Mouse (Mus musculus): Measurements from ENCODE around the gene Itfg2. TPM values are rescaled to one million over a fixed set of nuclear protein-coding genes. Genes with fewer than 3 reads are reported as not detected.
"Not testable (repeated sequence)": the region's sequence is repeated elsewhere in the genome, so short reads cannot be mapped to it uniquely, and the experiment has no call there.

The Itfg2 gene
- polyA plus RNA-seq, 1 experiment from 2014 or later: 41.5 TPM

- Histone ChIP-seq H3K27ac (0 out of 2 replicates have a peak within 1 kb of the TSS, but pooled peaks have one; percentile 22), H3K4me3 (no peak within 1 kb of the TSS), H3K9me3 (no peaks in the 10 kb centered on the region), H3K4me1 (peaks cover 11% of the 10 kb centered on the region), H3K27me3 (ENCODE audit: poor library complexity, severe bottlenecking) (no peaks in the 10 kb centered on the region), H3K36me3 (replicated peaks) (no peaks in the 10 kb centered on the region)
- WGBS: 85% methylated on average over 3 of the region's 3 CpGs
- DNase-seq (ENCODE audit: extremely low spot score, low spot score): no peak
Observed at GRCm38 (mm10) chr6:128398996-128399395, 25.7 kb downstream of the Itfg2 start, which contains the start of gene Nrip2. Nrip2 (plus strand) TSS chr6:128399296.

DNA sequence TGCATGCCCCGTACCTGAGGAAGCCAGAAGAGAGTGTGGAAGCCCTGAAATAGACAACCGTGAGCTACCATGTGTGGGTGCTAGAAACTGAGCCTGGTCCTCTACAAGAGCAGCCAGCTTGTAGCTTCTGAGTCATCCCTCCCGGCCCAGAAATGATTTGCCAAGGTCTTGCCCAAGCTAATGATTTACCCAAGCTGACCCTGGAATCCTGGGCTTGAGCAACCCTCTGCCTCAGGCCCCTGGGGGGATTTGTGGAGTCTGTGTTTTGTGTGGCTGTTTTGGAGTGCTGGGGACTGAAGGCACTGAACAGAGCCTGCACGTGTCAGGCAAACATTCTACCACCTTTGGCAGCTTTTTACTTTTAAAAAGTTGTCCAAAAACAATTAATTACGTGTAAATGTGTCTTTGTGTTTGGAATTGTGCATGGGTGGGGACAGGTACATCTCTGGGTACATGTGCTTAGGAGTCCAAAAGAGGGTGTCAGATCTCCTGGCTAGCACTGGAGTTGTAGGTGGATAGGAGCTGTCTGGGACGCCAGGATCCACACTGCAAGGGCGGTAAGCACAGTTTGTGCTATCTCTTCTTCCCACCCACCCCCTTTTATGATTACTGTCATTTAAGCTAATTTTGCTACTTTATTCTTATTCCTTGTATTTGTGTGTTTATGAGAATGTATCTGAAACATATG lies 27.0 kb downstream of the Itfg2 start:
- H3K9me3 ChIP-seq: no peaks in the 10 kb centered on the region
- DNase-seq (ENCODE audit: extremely low spot score, low spot score): no peak
- 80% methylated on average over 7 of the region's 7 CpGs for WGBS

GRCm38 (mm10) chr6:128390683-128391082 lies 34.0 kb downstream of the Itfg2 start:
- no peak overlapping the region for H3K27ac ChIP-seq
- 65% methylated on average over 1 of the region's 1 CpGs for WGBS
- no peak for DNase-seq (ENCODE audit: extremely low spot score, low spot score)
- H3K4me1 ChIP-seq: peaks cover 6% of the 10 kb centered on the region
- no peak overlapping the region for H3K4me3 ChIP-seq
- H3K36me3 ChIP-seq (replicated peaks): no peaks in the 10 kb centered on the region
- H3K9me3 ChIP-seq: no peaks in the 10 kb centered on the region
- H3K27me3 ChIP-seq (ENCODE audit: poor library complexity, severe bottlenecking): no peaks in the 10 kb centered on the region

More for the DNA sequence above, 27.0 kb downstream of the Itfg2 start:
- Histone ChIP-seq H3K36me3 (replicated peaks) (no peaks in the 10 kb centered on the region), H3K4me1 (peaks cover 11% of the 10 kb centered on the region), H3K27ac (no peak overlapping the region), H3K27me3 (ENCODE audit: poor library complexity, severe bottlenecking) (no peaks in the 10 kb centered on the region), H3K4me3 (no peak overlapping the region)

DNA sequence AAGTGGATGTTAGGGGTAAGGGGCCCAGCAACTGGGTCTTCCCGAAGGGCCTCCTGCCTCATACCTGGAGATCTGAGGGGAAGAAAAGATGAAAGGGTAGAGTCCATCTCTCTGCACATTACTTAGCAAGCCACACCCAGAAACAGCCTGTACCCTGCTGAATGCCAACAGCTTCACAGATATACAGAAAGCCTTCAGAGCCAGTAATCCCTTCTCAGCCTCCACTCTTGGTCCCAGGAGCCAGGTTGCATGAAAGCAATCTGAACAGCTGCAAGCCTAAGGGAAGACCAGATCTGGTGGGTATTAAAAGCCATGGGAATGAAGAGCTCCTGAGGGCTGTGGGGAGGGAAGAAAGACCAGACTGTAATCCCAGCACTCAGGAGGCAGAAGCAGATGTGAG lies 35.5 kb downstream of the Itfg2 start:
- DNase-seq (ENCODE audit: extremely low spot score, low spot score): no peak
- WGBS: 86% methylated on average over 1 of the region's 1 CpGs
- no peak overlapping the region for H3K27ac ChIP-seq
- H3K36me3 ChIP-seq (replicated peaks): no peaks in the 10 kb centered on the region
- H3K27me3 ChIP-seq (ENCODE audit: poor library complexity, severe bottlenecking): no peaks in the 10 kb centered on the region
- no peaks in the 10 kb centered on the region for H3K9me3 ChIP-seq
- H3K4me3 ChIP-seq: no peak overlapping the region
- peaks cover 6% of the 10 kb centered on the region for H3K4me1 ChIP-seq

DNA sequence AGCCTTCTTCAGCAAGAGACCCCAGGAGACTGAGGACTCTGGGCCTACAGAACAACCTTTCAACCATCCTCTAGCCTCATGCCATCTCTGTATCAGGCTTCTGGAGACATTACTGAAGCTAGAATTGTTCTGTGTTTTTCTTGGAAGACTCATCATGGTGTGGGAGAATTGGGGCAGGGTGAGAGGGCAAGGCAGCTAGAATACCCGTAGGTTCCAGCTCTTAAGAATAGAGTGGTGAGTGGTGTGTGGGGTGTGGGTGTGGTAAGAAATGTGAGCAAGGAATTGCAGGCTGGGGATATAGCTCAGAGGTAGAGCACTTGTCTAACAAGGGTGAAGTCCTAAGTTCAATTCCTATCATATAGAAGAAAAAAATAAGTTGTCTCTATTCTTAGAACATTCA lies 39.7 kb downstream of the Itfg2 start:
- no peaks in the 10 kb centered on the region for H3K36me3 ChIP-seq (replicated peaks)
- WGBS: 91% methylated on average over 1 of the region's 1 CpGs
- H3K9me3 ChIP-seq: no peaks in the 10 kb centered on the region
- no peak overlapping the region for H3K4me3 ChIP-seq
- no peak overlapping the region for H3K27ac ChIP-seq
- H3K27me3 ChIP-seq (ENCODE audit: poor library complexity, severe bottlenecking): no peaks in the 10 kb centered on the region
- peaks cover 6% of the 10 kb centered on the region for H3K4me1 ChIP-seq
- DNase-seq (ENCODE audit: extremely low spot score, low spot score): no peak

DNA sequence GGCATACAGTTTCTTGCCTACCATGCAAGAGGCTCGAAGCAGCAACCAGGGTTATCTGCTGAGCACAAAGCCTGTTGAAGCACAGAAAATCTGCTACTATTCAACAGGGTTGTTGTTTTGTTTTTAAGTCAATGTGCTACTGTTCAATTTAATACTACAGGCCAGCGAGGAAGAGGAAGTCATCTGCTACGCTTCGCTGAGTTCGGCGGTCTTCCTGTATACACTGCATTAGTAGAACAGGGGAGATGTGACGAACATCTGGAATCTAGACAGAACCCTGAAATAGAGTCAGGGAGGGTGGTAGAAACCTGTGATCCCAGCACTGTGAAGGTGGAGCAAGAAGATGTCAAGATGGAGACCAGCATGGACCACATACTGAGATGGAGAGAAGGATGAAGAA lies 41.0 kb downstream of the Itfg2 start:
- Histone ChIP-seq H3K27ac (no peak overlapping the region), H3K4me3 (no peak overlapping the region), H3K27me3 (ENCODE audit: poor library complexity, severe bottlenecking) (no peaks in the 10 kb centered on the region), H3K4me1 (peaks cover 6% of the 10 kb centered on the region), H3K9me3 (no peaks in the 10 kb centered on the region), H3K36me3 (replicated peaks) (no peaks in the 10 kb centered on the region)
- no peak for DNase-seq (ENCODE audit: extremely low spot score, low spot score)
- 82% methylated on average over 7 of the region's 7 CpGs for WGBS

DNA sequence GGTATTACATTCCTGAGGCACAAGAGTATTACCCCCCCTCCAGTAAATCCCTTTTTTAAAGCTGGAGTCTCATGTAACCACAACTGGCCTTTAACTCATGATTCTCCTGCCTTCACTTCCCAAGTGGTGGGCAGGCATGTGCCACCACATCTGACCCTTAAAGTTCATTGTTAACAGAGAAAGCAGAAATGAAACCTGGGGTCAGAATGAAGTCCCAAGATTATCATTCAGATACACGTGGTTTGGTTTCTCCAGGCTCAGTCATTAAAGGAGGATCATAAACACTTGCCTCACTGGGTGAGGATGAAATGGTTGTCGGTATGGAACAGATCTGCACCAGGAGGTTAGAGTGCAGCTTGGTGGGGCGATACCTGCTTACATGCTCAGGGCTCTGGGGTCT lies 43.5 kb downstream of the Itfg2 start:
- no peak overlapping the region for H3K4me3 ChIP-seq
- WGBS: 84% methylated on average over 3 of the region's 3 CpGs

GRCm38 (mm10) chr6:128380594-128381167 lies 44.0 kb downstream of the Itfg2 start:
- not testable (repeated sequence) for H3K27me3 ChIP-seq (ENCODE audit: poor library complexity, severe bottlenecking); H3K9me3 ChIP-seq; DNase-seq (ENCODE audit: extremely low spot score, low spot score); H3K27ac ChIP-seq; H3K4me3 ChIP-seq; H3K4me1 ChIP-seq
- H3K36me3 ChIP-seq (replicated peaks): peaks cover 20% of the 10 kb centered on the region
- WGBS: 76% methylated on average over 1 of the region's 1 CpGs

More for the DNA sequence above, 43.5 kb downstream of the Itfg2 start:
- peaks cover 14% of the 10 kb centered on the region for H3K36me3 ChIP-seq (replicated peaks)
- no peak overlapping the region for H3K27ac ChIP-seq
- no peaks in the 10 kb centered on the region for H3K27me3 ChIP-seq (ENCODE audit: poor library complexity, severe bottlenecking)
- no peaks in the 10 kb centered on the region for H3K4me1 ChIP-seq
- H3K9me3 ChIP-seq: no peaks in the 10 kb centered on the region
- DNase-seq (ENCODE audit: extremely low spot score, low spot score): no peak

DNA sequence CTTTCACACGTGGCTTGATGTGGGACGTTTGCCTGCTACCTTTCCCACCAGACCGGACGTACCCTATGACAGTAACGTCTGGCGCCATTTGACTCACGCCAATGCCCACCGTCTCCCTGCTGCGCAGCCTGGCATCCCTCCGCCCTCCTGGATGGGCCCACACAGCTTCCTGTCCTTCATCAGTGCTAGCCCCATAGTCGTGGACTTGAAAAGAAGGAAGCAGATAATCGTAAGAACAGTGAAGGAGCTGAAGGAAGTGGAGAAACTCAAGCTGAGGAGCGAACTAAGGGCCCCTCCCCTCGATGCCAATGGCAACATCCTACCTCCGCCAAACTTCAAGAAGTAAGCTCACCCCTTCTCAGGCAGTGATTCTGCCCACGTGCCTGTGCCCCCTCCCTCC lies 45.1 kb downstream of the Itfg2 start:
- no peaks in the 10 kb centered on the region for H3K9me3 ChIP-seq
- peaks cover 29% of the 10 kb centered on the region for H3K36me3 ChIP-seq (replicated peaks)
- no peak for DNase-seq (ENCODE audit: extremely low spot score, low spot score)
- no peaks in the 10 kb centered on the region for H3K27me3 ChIP-seq (ENCODE audit: poor library complexity, severe bottlenecking)
- H3K4me1 ChIP-seq: peaks cover 12% of the 10 kb centered on the region
- H3K4me3 ChIP-seq: no peak overlapping the region
- WGBS: 87% methylated on average over 16 of the region's 16 CpGs
- H3K27ac ChIP-seq: no peak overlapping the region

DNA sequence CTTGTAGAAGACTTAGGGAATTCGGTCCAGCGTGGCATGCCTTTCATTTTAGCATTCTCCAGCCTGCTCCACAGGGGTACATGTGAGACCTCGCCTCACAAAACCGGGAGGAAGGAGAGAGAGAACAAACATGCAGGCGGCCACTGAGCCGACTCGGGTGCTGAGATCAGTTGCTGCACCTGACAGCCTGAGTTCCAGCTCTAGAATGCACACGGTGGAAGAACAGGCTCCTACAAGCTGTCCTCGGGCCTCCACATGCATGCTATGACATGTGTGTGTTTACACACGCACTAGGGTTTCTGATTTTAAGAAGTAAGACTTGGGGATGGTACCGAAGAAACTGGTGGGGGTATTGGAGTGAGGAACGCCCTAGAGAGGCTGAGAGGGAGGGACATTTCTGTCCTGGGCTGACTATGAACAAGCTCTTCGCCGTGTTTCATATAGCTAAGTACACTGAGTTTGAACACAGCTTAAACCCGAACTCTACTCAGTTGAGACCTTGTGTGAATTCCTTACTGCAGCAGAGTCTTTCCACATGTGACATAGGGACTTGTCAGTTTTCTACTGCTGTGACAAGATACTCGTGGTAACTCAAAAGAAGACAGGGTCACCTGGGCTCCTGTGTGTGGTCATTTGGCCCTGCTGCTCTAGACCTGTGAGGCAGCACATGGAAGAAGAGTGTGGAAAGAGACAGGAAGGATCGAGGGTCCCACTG lies 48.2 kb downstream of the Itfg2 start:
- 93% methylated on average over 17 of the region's 17 CpGs for WGBS
- H3K36me3 ChIP-seq (replicated peaks): peaks cover 60% of the 10 kb centered on the region
- no peak overlapping the region for H3K27ac ChIP-seq
- peaks cover 29% of the 10 kb centered on the region for H3K4me1 ChIP-seq
- H3K4me3 ChIP-seq: no peak overlapping the region
- H3K27me3 ChIP-seq (ENCODE audit: poor library complexity, severe bottlenecking): no peaks in the 10 kb centered on the region
- H3K9me3 ChIP-seq: no peaks in the 10 kb centered on the region
- DNase-seq (ENCODE audit: extremely low spot score, low spot score): no peak

GRCm38 (mm10) chr6:128375192-128375591 lies 49.5 kb downstream of the Itfg2 start, which contains the start of the genes Tex52 and Gm44596:
Tex52 (plus strand) TSS chr6:128375456.
Gm44596 (plus strand) TSS chr6:128375503.
- H3K36me3 ChIP-seq (replicated peaks): peaks cover 73% of the 10 kb centered on the region
- peaks cover 29% of the 10 kb centered on the region for H3K4me1 ChIP-seq
- H3K27me3 ChIP-seq (ENCODE audit: poor library complexity, severe bottlenecking): no peaks in the 10 kb centered on the region
- H3K4me3 ChIP-seq: no peak within 1 kb of the TSS
- H3K27ac ChIP-seq: peak within 1 kb of the TSS; percentile 6; the same call in 1 of the 2 replicates
- peak; percentile 52 for DNase-seq (ENCODE audit: extremely low spot score, low spot score)
- no peaks in the 10 kb centered on the region for H3K9me3 ChIP-seq
- 17% methylated on average over 6 of the region's 6 CpGs for WGBS

DNA sequence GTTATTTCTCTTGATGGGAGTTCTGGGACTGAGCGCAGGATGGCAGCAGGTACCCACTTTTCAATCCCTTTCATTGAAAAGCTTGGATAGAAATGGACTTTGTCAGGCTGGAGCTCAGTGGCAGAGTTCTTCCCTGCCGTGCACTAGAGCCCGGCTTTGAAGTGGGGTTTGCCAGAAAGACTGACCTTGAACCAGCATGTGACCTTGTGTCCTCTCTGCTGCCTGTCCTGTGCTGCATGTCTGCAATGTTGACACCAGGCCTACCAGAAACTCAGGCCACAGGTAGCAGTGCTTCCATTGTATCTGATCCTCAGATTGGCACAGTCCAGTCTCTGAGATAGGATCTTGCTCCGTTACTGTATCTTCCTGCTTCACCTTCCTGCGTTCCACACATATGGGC lies 54.7 kb downstream of the Itfg2 start:
- Histone ChIP-seq H3K9me3 (no peaks in the 10 kb centered on the region), H3K4me1 (peaks cover 25% of the 10 kb centered on the region), H3K27me3 (ENCODE audit: poor library complexity, severe bottlenecking) (no peaks in the 10 kb centered on the region), H3K27ac (no peak overlapping the region), H3K36me3 (replicated peaks) (peaks cover 100% of the 10 kb centered on the region), H3K4me3 (no peak overlapping the region)
- WGBS: 96% methylated on average over 5 of the region's 5 CpGs
- DNase-seq (ENCODE audit: extremely low spot score, low spot score): no peak

- Histone ChIP-seq H3K27ac (no peak overlapping the region), H3K27me3 (ENCODE audit: poor library complexity, severe bottlenecking) (no peaks in the 10 kb centered on the region), H3K36me3 (replicated peaks) (peaks cover 73% of the 10 kb centered on the region), H3K9me3 (no peaks in the 10 kb centered on the region), H3K4me1 (peaks cover 30% of the 10 kb centered on the region), H3K4me3 (no peak overlapping the region)
- DNase-seq (ENCODE audit: extremely low spot score, low spot score): no peak
- WGBS: 92% methylated on average over 5 of the region's 5 CpGs
Observed at GRCm38 (mm10) chr6:128366466-128366865, 58.3 kb downstream of the Itfg2 start.

All from forebrain, embryonic 10.5 days (tissue).